Mouse (Mus musculus) midbrain, embryonic 12.5 days (tissue): ENCODE measurements around the gene Rcsd1. TPM values are rescaled to one million over a fixed set of nuclear protein-coding genes. Genes with fewer than 3 reads are reported as not detected.

ENCODE experiments used
- ATAC-seq: fragments of 200-750 bp; cut with Nextera tagmentation; 2 replicates; pipeline ENCODE4 v1.8.0; 2017; ENCODE audit warnings: low read depth, moderate TSS enrichment, moderate library complexity; ENCODE audit not compliant: low FRiP score
- H3K27ac ChIP-seq: fragments of 300-500 bp; sonication (generic); replicated peaks from 2 replicates; pipeline ENCODE4 v1.5.1; 2016; ENCODE audit warnings: mild to moderate bottlenecking
- H3K27me3 ChIP-seq: fragments of 300-500 bp; sonication (generic); 2 replicates; pipeline ENCODE4 v1.6.1; 2016; ENCODE audit warnings: mild to moderate bottlenecking
- H3K36me3 ChIP-seq: fragments of 300-500 bp; sonication (generic); 2 replicates; pipeline ENCODE4 v1.6.1; 2016
- H3K4me1 ChIP-seq: fragments of 300-500 bp; sonication (generic); 2 replicates; pipeline ENCODE4 v1.6.1; 2016
- H3K4me2 ChIP-seq: fragments of 300-500 bp; sonication (generic); replicated peaks from 2 replicates; pipeline ENCODE4 v1.6.1; 2016; ENCODE audit warnings: mild to moderate bottlenecking, moderate library complexity
- H3K4me3 ChIP-seq: fragments of 300-500 bp; sonication (generic); 2 replicates; pipeline ENCODE4 v1.5.1; 2016; ENCODE audit warnings: mild to moderate bottlenecking
- H3K9ac ChIP-seq: fragments of 300-500 bp; sonication (generic); replicated peaks from 2 replicates; pipeline ENCODE4 v1.6.1; 2016; ENCODE audit warnings: mild to moderate bottlenecking, moderate library complexity
- H3K9me3 ChIP-seq: fragments of 300-500 bp; sonication (generic); 2 replicates; pipeline ENCODE4 v1.6.1; 2016; ENCODE audit warnings: mild to moderate bottlenecking
- WGBS: fragments of 180-500 bp; shearing (Covaris S2); methylation state at CpG from one replicate; pipeline ENCODE4 v1.1.7; 2016; 5-methylcytosine and 5-hydroxymethylcytosine counted together
- polyA plus RNA-seq: library from polyadenylated mRNA; unstranded; fragments of >200 nt; fragmentation: Nextera tagmentation; extraction: Ambion mirVana; gene quantifications from 2 replicates; pipeline ENCODE4 v1.2.1, GENCODE M21; 2016

Rcsd1 gene
- polyA plus RNA-seq, 1 experiment from 2014 or later: 13.2 TPM

DNA sequence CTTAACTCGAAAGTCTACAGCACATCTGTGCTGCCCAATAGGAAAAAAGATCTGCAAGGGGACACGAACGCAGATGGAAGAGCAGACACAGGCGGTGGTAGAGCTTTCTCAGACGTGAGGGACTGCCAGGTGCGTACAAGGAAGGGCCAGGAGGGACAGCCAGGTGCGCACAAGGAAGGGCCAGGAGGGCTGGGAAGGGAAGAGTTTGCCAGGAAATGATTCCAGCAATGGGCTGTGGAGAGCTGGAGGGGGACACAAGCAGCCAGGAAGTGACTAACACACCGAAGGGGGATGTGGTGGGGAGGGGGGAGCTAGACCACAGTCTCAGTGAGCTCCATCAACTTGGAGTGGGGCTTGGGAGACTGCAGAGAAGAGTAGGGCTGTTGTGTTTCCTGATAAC, 79.6 kb downstream of the Rcsd1 start:
- no peak for ATAC-seq
- Histone ChIP-seq H3K4me3 (no peak overlapping the region), H3K36me3 (no peaks in the 10 kb centered on the region), H3K4me2 (no peak overlapping the region), H3K9me3 (no peaks in the 10 kb centered on the region), H3K9ac (0 out of 2 replicates have a peak overlapping the region, but pooled peaks have one; percentile 15), H3K27me3 (no peaks in the 10 kb centered on the region), H3K4me1 (peaks cover 36% of the 10 kb centered on the region), H3K27ac (no peak overlapping the region; the same call in 1 of the 2 replicates)
- WGBS: 40% methylated on average over 8 of the region's 8 CpGs

DNA sequence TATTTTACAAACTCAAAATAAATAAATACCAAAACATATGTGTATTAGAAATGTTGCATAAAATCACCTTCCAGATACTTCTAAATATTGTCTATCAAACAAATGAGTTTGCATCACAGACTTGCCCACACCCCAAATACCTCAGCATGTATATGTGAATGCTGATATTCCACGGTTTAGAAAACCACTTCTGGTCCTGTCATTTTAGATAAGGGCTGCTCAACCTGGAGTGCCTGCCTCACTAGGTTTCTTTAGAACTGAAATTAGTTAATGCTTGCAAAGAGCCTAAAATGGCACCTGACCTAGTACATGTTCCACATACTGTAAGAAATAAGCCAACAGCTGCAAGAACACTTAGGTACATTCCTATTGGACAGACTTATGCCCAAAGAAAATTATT, 81.0 kb downstream of the Rcsd1 start:
- no peak overlapping the region for H3K4me3 ChIP-seq
- no peak overlapping the region for H3K9ac ChIP-seq
- 93% methylated on average over 1 of the region's 1 CpGs for WGBS
- no peaks in the 10 kb centered on the region for H3K27me3 ChIP-seq
- H3K27ac ChIP-seq: no peak overlapping the region
- ATAC-seq: no peak
- H3K9me3 ChIP-seq: no peaks in the 10 kb centered on the region
- no peaks in the 10 kb centered on the region for H3K36me3 ChIP-seq
- H3K4me1 ChIP-seq: peaks cover 34% of the 10 kb centered on the region
- no peak overlapping the region for H3K4me2 ChIP-seq

DNA sequence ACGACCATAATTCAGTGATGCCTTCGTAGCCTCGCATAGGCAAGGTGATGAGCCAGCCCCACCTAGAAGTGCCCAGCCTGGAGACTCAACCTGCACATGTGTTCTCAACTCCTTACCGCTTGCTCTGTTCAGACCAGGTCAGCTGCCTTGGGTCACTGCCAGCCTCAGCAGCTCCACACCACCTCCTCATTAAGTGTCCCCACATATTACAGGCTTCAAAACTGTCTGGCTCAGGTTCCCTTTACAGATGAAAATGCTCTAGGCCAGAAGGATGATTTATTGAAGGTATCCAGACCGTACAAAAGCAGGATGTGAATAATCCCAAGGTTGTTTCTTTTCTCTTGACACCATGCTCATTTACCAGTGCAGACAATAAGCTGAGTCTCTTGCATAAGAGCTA, 83.7 kb downstream of the Rcsd1 start:
- WGBS: 94% methylated on average over 5 of the region's 5 CpGs
- no peak overlapping the region for H3K27ac ChIP-seq

DNA sequence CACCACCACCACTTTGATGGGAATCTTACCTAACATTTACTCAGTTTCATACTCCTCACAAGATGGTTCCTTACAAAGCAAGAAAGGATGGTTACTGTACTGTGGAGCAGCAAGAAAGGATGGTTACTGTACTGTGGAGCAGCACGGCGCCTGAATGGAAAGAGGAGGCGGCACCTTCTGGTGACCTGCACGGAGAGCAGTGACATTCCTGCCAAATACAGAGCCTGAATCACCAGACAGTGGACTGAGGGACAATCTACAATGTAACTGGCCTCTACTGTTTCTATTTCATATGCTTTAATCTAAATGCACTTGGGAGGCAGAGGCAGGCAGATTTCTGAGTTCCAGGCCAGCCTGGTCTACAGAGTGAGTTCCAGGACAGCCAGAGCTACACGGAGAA, 84.5 kb downstream of the Rcsd1 start:
- WGBS: 90% methylated on average over 5 of the region's 5 CpGs
- peaks cover 7% of the 10 kb centered on the region for H3K4me1 ChIP-seq
- no peaks in the 10 kb centered on the region for H3K27me3 ChIP-seq
- H3K36me3 ChIP-seq: no peaks in the 10 kb centered on the region
- ATAC-seq: no peak
- no peak overlapping the region for H3K27ac ChIP-seq
- no peak overlapping the region for H3K9ac ChIP-seq
- no peak overlapping the region for H3K4me3 ChIP-seq
- H3K9me3 ChIP-seq: no peaks in the 10 kb centered on the region
- no peak overlapping the region for H3K4me2 ChIP-seq

More for the DNA sequence above, 83.7 kb downstream of the Rcsd1 start:
- Histone ChIP-seq H3K27me3 (no peaks in the 10 kb centered on the region), H3K36me3 (no peaks in the 10 kb centered on the region), H3K4me3 (no peak overlapping the region), H3K9me3 (no peaks in the 10 kb centered on the region), H3K4me1 (peaks cover 11% of the 10 kb centered on the region), H3K4me2 (no peak overlapping the region), H3K9ac (no peak overlapping the region)
- no peak for ATAC-seq

DNA sequence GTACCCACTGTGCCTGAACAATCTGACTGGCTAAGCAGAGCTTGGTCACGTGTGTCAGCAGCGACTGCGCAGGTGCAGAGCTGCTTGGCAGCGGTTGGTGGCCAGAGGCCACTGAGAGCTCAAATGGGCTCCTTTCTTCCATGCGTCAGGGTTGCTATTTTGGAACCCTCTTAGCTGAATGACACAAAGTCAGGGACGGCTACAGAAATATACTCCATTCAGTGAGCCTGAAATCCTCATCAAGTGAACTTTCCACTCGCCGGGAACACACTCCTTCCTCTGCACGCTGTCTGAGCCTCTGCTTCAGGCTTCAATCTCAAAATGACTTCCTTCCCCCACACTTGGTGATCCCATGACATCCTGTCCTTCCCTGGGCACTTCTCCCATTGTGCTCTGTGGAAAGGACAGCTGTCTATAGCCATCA, 91.3 kb downstream of the Rcsd1 start:
- Histone ChIP-seq H3K4me1 (peaks cover 22% of the 10 kb centered on the region), H3K36me3 (peaks cover 20% of the 10 kb centered on the region), H3K4me3 (no peak overlapping the region), H3K9me3 (no peaks in the 10 kb centered on the region), H3K9ac (no peak overlapping the region), H3K27me3 (no peaks in the 10 kb centered on the region), H3K27ac (peak overlapping the region; percentile 52; the same call in 1 of the 2 replicates), H3K4me2 (no peak overlapping the region)
- ATAC-seq: no peak; the same call in 1 of the 2 replicates
- WGBS: 47% methylated on average over 9 of the region's 9 CpGs

DNA sequence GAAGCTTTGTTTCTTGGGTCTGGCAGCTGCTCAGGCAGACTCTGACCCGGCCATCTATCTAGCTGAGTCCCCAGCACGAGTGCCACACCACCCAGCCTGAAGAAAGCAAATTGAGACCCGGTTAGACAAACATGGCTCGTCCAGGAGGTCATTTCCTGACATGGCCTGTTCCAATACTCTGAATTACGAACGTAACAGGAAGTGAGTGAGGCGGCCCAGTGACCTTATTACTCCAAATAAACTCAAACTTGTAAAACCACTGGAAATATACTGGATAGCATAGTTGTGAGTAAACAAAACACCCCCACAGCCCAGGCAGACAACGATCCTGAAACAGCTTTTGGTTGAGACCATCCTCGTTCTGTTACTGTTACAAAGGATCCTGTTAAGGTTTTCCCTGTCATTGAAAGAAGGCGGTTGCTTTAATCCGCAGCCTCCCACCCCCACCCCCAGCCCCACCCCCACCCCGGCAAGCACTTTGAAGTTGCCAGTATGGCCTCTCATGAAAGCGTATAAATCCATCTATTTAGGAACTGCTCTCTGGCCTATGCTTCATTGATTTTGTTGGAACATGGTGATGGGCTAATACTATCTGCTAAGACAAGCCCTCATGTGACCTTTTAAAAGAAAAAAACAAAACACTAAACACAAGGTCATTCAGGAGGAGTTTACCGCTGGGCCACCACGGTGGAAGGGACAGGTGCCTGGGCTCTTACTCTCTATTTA, 92.2 kb downstream of the Rcsd1 start:
- WGBS: 6% methylated on average over 15 of the region's 15 CpGs
- Histone ChIP-seq H3K9me3 (no peaks in the 10 kb centered on the region), H3K4me3 (no peak overlapping the region), H3K27me3 (no peaks in the 10 kb centered on the region), H3K4me1 (peaks cover 22% of the 10 kb centered on the region), H3K36me3 (peaks cover 20% of the 10 kb centered on the region), H3K4me2 (0 out of 2 replicates have a peak overlapping the region, but pooled peaks have one; percentile 17), H3K9ac (0 out of 2 replicates have a peak overlapping the region, but pooled peaks have one; percentile 11), H3K27ac (peak overlapping the region; percentile 52)
- ATAC-seq: peak; percentile 65

DNA sequence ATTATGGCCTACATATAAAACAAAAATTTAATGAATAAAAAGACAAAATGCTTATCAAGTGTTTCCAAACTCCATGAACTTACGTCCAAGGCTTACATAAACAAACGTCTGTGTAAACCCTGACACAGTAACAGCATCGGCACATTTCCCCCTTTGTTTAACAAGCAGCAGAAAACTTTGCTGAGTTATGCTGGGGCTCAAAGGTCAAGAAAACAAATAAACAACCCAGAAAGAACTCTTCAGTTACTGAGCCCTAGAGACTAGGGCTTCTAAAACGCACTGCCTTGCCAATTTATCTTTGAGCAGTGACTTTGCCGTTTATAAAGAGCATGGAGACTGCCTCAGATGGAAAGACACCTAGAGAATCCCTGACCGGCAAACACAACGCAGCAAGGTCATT, 92.9 kb downstream of the Rcsd1 start:
- peaks cover 20% of the 10 kb centered on the region for H3K36me3 ChIP-seq
- H3K4me1 ChIP-seq: peaks cover 22% of the 10 kb centered on the region
- WGBS: 46% methylated on average over 7 of the region's 7 CpGs
- no peak for ATAC-seq
- peak overlapping the region; percentile 52; the same call in 1 of the 2 replicates for H3K27ac ChIP-seq
- H3K4me3 ChIP-seq: no peak overlapping the region
- H3K27me3 ChIP-seq: no peaks in the 10 kb centered on the region
- H3K9me3 ChIP-seq: no peaks in the 10 kb centered on the region
- no peak overlapping the region for H3K4me2 ChIP-seq
- H3K9ac ChIP-seq: no peak overlapping the region

DNA sequence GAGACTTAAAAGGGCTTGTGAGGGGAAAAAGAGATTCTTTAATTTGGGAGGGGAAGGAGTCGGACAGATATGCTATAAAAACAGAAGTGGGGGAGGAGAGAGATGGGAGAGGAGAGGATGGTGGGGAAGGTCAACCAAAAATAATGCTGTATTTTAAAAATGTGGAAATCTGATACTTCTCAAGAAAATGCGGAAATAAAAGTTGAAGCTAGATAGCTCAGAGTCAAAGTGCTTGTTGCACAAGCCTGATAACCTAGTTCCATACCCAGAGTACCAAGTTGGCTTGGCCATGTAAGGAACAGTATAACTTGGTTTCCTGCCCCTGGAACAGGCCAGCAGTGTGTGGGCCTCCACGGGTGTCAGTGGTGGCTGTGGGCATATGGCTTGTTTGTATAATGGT, 94.8 kb downstream of the Rcsd1 start:
- Histone ChIP-seq H3K36me3 (peaks cover 20% of the 10 kb centered on the region), H3K9me3 (no peaks in the 10 kb centered on the region), H3K27me3 (no peaks in the 10 kb centered on the region), H3K4me1 (peaks cover 37% of the 10 kb centered on the region), H3K27ac (no peak overlapping the region), H3K9ac (no peak overlapping the region), H3K4me3 (no peak overlapping the region), H3K4me2 (no peak overlapping the region)
- 98% methylated on average over 3 of the region's 3 CpGs for WGBS
- ATAC-seq: no peak

DNA sequence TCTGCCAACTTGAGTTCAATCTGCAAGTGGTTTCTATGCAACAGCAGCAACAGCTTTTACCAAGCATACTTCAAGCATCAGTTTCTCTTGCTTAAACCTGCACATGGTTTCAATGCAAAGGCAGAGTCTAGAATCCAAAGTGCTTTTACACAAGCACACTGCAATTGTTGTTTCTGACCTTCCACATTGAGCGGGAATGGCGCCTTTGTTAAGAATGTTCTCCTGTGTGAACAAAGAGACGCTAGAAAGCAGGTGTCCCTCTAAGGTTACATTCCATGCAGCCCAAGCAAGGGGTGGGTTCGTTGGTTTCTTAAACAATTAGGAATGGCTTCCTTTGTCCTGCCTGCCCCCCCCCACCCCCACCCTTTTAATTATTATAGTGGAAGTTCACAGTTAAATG, 95.6 kb downstream of the Rcsd1 start:
- Histone ChIP-seq H3K4me2 (no peak overlapping the region), H3K9me3 (no peaks in the 10 kb centered on the region), H3K27me3 (no peaks in the 10 kb centered on the region), H3K27ac (no peak overlapping the region), H3K9ac (no peak overlapping the region), H3K4me3 (no peak overlapping the region), H3K4me1 (peaks cover 44% of the 10 kb centered on the region), H3K36me3 (peaks cover 20% of the 10 kb centered on the region)
- WGBS: 89% methylated on average over 4 of the region's 4 CpGs
- ATAC-seq: no peak

DNA sequence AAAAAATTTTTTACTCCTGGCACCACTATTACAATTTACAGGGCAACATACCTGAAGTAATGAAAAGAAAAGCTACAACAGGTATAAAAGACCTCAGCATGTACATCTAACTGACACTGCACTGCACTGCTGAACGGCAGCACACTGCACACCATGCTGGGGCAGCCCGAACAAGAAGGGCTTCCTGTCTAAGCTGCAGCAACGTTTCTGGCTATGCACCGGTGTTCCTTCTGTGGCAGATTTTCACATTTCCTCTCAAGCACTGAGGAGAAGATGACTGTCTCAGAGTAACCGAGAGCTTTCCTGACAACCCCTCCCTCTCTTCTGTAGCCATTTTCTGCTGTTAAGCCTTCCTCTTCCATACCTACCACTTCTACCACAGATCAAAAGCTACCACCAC, 96.8 kb downstream of the Rcsd1 start:
- Histone ChIP-seq H3K36me3 (peaks cover 24% of the 10 kb centered on the region), H3K9ac (no peak overlapping the region), H3K4me1 (peaks cover 33% of the 10 kb centered on the region), H3K4me3 (no peak overlapping the region), H3K4me2 (no peak overlapping the region), H3K9me3 (no peaks in the 10 kb centered on the region), H3K27me3 (no peaks in the 10 kb centered on the region), H3K27ac (no peak overlapping the region)
- 88% methylated on average over 5 of the region's 5 CpGs for WGBS
- no peak for ATAC-seq

DNA sequence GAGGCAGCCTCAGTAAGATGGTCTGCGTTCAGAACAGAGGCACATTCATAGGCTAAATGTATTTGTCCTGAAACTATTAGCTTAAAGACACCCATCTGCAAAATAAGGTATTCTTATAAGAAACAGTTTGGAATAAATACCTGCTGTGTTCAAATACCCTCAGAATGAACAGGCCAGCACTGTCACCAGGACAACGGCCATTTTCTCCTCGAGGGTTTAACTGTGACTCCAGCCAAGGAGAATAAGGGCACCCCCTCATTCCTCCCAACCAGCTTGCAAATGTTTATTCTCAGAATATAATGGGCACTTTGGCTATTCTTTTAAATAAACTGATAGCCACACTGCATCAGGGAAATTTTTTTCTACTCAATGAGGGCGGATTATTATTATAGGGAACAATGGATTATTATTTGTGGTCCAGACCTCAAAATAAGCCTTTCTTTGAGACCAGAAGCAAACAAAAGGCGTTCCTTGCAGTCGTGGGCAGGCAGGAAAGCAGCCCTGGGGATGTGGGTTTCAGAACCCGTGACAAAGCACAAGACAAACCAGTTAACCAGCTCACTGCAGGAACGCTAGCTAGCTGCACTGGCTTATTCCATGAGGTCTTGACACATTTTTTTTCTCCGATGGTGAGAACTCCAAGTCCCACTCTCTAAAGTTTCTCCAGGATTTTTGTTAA, 99.1 kb downstream of the Rcsd1 start:
- no peak overlapping the region for H3K4me3 ChIP-seq
- WGBS: 16% methylated on average over 9 of the region's 9 CpGs
- peaks cover 39% of the 10 kb centered on the region for H3K36me3 ChIP-seq
- peak overlapping the region; percentile 72 for H3K27ac ChIP-seq
- H3K4me1 ChIP-seq: peaks cover 22% of the 10 kb centered on the region
- H3K27me3 ChIP-seq: no peaks in the 10 kb centered on the region
- peak; percentile 63 for ATAC-seq
- H3K4me2 ChIP-seq: peak overlapping the region; percentile 6; the same call in 1 of the 2 replicates
- no peak overlapping the region for H3K9ac ChIP-seq
- no peaks in the 10 kb centered on the region for H3K9me3 ChIP-seq
